Mouse (Mus musculus) gastrocnemius, postnatal 14 days (tissue): Measurements from ENCODE around the gene Zfp114. TPM values are rescaled to one million over a fixed set of nuclear protein-coding genes. Genes with fewer than 3 reads are reported as not detected.

Source experiments
- total RNA-seq, 2 experiments: library from RNA; stranded (reverse); gene quantifications; 2 replicates each; pipeline ENCODE4 v1.2.3; 2021

Gene Zfp114
- total RNA-seq, 2 experiments from 2014 or later = 0.51 TPM; not detected in 1

Other genes starting within 250 kb of the Zfp114 start
- gene Vmn1r179, start 248.1 kb upstream of the Zfp114 start, total RNA-seq = not detected
- not detected for gene Vmn1r180, start 224.4 kb upstream of the Zfp114 start, total RNA-seq
- gene Vmn1r181, start 200.4 kb upstream of the Zfp114 start, total RNA-seq = not detected
- not detected for gene V1rd19, start 173.4 kb upstream of the Zfp114 start, total RNA-seq
- not detected for gene Vmn1r183, start 121.8 kb upstream of the Zfp114 start, total RNA-seq
- 1 to 10 TPM; 5.8 to 6.0 TPM for gene Zfp180, start 93.1 kb upstream of the Zfp114 start, total RNA-seq
- 1 to 10 TPM; 2.7 to 3.5 TPM for gene Zfp112, start 62.7 kb upstream of the Zfp114 start, total RNA-seq
- gene Zfp235, start 40.9 kb upstream of the Zfp114 start, total RNA-seq = 1 to 10 TPM; 3.8 to 4.0 TPM
- gene Zfp111, start 36.4 kb downstream of the Zfp114 start, total RNA-seq = 1 to 10 TPM; 3.6 to 4.7 TPM
- gene Zfp109, start 62.5 kb downstream of the Zfp114 start, total RNA-seq = 1 to 10 TPM; 1.5 to 1.7 TPM
- 1 to 10 TPM; 1.4 TPM for gene Zfp108, start 79.7 kb downstream of the Zfp114 start, total RNA-seq
- 1 to 10 TPM; 3.0 to 3.7 TPM for gene Zfp93, start 95.4 kb downstream of the Zfp114 start, total RNA-seq
- 1 to 10 TPM; 2.6 to 3.8 TPM for gene Zfp61, start 126.2 kb downstream of the Zfp114 start, total RNA-seq
- 1 to 10 TPM; 1.7 to 2.4 TPM for gene Zfp94, start 141.6 kb downstream of the Zfp114 start, total RNA-seq
- gene Tescl, start 158.9 kb downstream of the Zfp114 start, total RNA-seq = not detected
- gene Lypd5, start 174.1 kb downstream of the Zfp114 start, total RNA-seq = not detected
- gene Kcnn4, start 195.2 kb downstream of the Zfp114 start, total RNA-seq = under 1 TPM; 0.29 to 0.33 TPM
- gene Smg9, start 224.6 kb downstream of the Zfp114 start, total RNA-seq = 1 to 10 TPM; 9.2 to 9.5 TPM